Mouse (Mus musculus) testis, postnatal 10 days (tissue): Measurements from ENCODE around the gene E2f4.

Experiments used
- DNase-seq: peaks from one replicate; pipeline ENCODE4 v3.0.0; 2021; ENCODE audit warnings: low spot score

Gene E2f4

GRCm38 (mm10) chr8:105347428-105348221 is 50.2 kb downstream of the E2f4 start, which contains the start of gene Fhod1:
Gene Fhod1 (minus strand): TSS chr8:105347953.
- DNase-seq, result peak; percentile 96

DNA sequence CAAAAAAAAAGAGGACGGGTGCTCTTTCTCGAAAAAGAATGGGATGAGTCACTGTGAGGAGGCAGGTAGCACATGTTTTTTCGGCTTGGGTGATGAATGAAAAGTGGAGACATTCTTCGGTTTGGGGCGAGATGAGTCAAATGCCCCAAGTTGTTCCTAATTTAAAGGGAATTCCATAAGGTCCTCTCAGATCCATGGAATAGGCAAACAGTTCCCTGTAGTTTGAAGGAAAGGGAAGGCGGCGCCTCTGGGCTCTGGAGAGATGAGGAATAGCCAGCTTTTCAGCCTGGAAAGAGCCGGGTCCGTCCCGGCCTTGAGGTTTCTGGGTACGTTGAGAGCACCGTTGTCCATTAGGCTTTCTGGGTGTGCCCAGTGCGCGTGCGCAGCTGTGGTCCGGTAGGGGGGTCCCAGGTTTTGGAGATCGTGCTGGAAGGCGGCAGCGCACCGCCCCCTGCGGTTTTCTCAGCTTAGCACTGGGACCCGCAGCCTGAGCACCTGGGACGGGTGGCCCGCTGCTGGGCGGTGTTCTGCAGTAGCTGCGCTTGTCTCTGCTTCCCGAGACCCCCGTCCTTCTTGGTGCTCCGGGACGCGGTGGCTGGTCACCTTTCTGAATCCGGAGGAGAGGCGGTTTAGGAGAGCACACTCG is 51.1 kb downstream of the E2f4 start, which contains the start of gene Slc9a5:
Gene Slc9a5, plus strand, starts transcription at position 394 of the 646 bp plus-strand sequence.
- peak; percentile 69 for DNase-seq

DNA sequence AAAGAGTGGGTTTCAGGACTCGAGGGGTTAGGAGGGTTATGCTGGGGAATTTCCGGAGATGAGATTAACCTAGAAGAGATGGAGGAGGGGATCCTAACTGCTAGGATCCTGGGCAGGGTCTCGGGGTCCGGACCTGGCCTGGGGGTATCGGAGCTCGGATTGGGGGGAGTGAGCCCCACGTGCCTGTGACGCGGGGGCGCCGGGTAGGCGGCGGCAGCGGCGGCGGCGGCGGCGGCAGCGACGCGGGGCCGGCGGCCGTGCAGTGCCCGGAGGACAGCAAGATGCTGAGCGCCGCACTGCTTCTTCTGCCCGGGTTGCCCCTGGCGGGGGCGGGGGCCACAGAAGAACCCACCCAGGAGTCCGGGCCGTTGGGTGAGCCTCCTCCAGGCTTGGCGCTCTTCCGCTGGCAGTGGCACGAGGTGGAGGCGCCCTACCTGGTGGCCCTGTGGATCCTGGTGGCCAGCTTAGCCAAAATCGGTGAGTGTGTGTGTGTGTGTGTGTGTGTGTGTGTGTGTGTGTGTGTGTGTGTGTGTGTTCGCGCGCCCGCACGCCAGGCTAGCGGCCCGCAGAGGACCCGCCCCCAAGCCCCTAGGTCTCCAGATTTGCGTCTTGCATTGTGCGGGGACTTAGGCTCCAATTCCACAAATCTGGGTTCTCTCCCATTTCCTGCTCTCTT is 51.8 kb downstream of the E2f4 start:
- peak; percentile 54 for DNase-seq

DNA sequence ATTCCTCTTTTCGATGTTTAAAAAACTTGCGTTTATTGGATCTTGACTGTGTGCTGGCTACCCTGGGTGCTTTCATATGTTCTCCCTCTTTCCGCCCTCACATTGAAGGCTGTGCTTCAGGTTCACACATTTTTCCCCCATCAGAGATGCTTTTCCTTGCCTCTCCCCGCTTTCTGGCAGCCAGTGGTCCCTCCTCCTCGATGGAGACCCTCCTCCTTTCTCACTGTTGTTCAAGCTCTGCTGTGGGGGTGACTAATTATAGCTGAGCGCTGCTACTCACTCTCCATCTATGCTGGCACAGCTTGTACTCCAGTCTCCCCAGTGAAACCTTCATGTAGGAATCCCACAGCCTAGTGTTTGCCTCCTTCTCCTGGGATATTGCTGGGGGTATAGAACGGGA is 52.7 kb downstream of the E2f4 start:
- DNase-seq, result no peak

GRCm38 (mm10) chr8:105353583-105354135 is 56.2 kb downstream of the E2f4 start:
- DNase-seq, result peak; percentile 44

DNA sequence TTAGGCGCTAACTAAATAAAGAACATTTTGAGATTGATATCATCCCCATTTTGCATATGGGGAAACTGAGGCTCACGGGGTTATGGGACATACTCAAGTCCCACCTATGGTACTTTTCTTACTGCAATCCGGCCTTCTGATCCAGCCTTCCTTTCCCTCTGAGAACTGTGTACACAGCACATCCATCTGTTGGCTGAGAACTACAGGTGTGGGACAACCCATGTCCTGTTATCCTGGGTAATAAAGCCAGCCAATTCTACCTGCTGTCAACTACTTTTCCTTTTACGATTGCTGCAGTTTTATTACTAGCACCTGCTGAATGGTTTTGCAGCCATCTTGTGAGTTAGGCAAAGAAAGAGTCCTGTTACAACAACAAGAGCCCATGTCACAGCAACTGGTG is 57.1 kb downstream of the E2f4 start:
- no peak for DNase-seq
